Mouse (Mus musculus) activated CD4-positive, CD25-positive, alpha-beta regulatory T cell, adult 4 months (primary cell): Measurements from ENCODE around the gene Miga2. TPM values are rescaled to one million over a fixed set of nuclear protein-coding genes. Genes with fewer than 3 reads are reported as not detected.
"Not testable (repeated sequence)": the region's sequence is repeated elsewhere in the genome, so short reads cannot be mapped to it uniquely, and the experiment has no call there.

Experiments
- ATAC-seq: one replicate; pipeline ENCODE4 v1.8.0; 2017
- polyA plus RNA-seq, 2 experiments: library from polyadenylated mRNA; unstranded; fragments of 100-300 nt; shearing (Covaris generic); gene quantifications; one replicate each; pipeline ENCODE4 v1.2.1; 2017

The Miga2 gene
- polyA plus RNA-seq, 2 experiments from 2014 or later, result 1.3 to 7.4 TPM

DNA sequence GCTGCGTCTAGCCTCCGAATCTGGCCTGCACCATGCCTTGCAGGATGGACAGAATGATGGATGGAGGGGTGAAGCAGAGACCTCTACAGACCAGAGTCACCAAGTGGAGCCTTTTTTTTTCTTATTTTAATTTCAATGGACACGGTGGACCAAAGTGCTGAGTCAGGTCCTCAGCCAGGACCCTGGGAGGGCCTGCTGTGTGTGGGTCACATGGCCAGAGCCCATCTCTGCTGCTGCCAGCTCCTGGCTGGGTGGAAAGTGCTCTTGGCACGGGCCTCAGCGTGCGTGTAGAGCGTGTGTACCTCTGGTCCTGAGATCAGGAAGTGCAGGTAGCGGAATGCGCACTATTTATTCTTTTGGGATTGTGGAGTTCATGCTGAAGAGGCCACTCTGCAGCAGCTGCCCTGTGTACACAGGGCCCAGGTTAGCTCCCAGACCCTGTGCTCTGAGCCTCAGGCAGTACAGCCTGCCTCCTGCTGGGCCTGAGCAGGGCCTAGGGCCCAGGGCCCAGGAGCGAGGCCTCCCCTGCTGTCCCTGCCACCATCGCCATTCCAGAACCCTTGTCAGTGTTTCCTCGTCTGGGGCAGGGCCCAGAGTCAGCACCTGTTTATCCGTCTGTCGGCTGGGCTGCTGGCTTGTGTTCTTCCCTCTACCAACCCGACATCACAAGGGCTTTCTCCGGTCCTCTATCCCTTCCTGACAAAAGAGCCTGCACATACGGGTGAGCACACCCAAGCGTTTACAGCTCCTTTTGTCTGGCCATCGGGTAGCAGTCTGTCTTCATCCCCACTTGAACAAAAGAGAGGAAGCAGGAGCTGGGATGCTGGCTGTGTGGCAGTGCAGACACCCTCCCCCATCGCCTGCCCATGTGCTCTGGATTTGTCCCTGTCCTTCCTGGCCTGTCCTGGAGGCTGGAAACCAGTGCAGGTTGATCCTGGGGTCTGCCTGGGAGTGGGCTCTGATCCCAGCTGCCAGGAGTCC is 35.4 kb downstream of the Miga2 start:
- no peak for ATAC-seq

DNA sequence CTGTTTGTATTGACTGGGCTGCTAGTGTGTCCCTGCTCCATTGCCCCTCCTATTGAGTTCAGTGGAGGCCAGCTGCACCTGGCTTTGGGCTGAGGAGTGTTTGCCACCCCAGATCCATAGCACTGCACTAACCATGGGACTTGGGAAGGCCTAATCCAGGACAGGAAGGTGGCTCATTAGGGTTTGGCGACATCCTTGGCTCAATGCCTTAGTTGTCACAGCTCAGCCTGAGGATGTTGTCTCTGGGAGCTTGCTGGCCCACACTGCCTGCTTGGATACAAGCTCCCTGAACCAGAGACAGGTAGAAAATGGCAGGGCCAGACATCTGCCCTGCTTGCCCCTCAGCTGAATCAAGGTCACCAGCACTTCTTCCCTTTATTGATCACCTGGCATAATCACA is 37.5 kb downstream of the Miga2 start:
- no peak for ATAC-seq

DNA sequence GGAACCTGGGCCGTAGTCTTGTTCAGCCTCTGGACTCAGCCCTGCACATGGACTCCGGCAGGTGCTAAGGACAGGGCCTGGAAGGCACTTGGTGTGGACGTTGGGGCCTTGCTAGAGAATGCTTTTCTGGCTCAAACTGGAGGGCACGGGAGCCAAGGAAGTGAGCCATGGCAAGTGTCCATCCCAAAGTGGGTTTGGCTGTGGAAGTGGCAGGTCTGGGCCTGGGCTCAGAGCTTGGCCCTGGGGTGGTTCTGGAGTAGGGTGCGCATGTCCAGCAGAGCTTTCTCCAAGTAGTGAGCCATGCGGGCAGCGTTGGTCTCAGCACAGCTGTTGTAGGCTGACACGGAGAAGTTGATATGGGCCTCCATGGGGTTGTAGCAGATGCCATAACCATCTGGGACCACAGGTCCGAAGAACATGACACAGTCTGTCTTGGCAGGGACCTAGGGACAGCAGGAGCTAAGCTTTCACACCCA is 38.4 kb downstream of the Miga2 start:
- no peak for ATAC-seq

DNA sequence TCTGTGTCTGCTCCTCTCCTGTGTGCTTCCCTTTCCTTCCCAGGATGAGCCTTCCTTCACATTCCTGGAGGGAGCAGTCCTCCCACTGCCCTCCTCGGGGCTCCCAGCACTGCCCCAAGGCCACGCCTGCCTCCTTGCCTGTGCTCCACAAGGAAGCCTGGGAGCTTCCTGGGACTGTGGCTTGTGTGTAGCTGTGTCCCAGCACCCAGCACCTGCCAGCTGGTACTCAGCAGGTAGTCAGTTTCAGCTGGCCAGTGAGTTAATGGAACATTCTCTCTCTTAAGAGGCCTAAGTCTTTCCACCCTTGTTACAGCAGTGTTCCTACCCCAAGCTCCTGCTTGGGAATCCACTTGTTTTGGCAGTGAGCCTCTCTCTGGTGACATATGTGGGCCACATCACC is 38.8 kb downstream of the Miga2 start:
- ATAC-seq, result no peak

DNA sequence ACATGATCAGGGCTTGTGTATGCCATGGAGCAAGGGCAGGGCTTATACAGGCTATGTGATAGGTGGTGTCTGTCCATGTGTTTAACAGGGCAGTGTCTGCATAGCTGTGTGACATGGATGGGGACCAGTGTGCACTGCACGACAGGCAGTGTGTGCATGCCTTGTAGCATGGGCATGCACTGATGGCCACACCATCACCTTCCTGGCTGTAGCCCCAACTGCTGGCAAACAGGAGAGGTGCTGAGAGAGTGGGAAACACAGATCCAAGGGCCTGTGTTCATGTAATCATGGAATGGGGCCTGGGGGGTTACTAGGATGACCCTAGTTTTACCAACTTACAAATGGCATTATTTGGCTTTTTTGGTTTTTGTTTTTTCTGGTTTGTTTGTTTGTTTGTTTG is 39.8 kb downstream of the Miga2 start:
- no peak for ATAC-seq

DNA sequence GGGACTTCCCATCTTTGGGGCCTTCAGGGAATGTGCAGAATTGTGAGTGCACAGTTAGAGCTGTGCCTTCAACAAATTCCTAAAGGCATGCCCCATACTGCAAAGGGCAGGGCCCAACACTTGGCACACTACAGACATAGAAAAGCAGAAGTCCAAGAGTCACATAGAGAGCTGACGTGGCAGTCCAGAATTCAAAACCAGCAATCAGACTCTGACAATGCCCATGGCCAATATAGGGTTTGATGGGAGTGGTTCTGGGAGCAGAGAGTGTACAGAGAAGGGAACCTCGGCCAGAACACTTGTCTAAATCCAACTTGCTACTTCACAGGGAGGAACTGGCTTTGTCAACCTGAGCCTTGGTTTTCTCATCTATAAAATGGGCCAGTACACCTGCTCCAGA is 43.2 kb downstream of the Miga2 start:
- ATAC-seq, result no peak

DNA sequence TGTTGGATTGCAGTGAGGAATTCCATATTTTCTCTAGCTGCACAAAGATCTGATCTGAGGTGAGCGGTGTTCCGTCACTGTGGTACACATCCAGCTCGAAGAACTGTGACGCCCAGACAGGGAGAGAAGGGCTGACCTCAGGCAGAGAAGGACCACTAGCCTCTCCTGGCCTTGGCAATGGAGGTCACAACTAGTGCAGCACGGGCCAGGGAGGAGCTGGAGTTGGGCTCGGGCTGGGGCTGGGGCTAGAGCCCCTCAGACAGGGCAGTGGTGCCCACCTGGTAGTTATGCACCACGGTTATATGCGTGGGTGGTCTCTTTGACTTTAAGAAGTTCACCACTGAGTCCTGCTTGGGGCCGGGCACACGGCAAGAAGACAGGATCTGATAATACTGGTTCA is 43.7 kb downstream of the Miga2 start:
- no peak for ATAC-seq

DNA sequence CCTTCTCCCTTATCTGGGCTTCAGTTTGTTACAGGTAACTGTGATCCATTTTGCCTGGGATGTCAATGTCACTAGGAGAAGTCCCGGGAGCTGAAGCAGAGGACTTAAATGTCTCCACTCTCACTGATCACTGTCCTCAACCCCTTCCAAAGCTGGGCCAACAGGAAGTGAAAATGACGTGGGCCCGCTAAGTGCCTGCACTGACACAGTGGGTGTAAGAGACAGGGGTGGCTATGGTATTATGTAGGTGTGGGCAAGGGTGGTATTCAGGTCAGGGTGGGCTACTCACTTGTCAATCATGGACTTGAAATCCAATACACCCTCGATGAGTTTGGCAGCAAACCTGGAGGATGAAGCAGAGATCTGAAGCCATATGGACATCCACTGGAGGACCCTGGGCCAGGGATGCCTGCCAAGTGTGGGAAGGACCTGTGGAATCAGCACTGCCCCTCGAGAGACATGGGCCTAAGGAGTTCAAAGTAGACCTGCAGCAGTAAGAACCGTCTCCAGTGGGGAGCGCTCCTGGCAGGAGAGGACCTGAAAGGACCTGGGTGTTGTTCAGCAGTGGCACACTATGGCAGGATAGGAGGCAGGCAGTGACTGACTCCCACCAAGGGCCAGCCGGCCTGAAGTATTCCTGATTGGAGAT is 44.5 kb downstream of the Miga2 start:
- ATAC-seq, result no peak

DNA sequence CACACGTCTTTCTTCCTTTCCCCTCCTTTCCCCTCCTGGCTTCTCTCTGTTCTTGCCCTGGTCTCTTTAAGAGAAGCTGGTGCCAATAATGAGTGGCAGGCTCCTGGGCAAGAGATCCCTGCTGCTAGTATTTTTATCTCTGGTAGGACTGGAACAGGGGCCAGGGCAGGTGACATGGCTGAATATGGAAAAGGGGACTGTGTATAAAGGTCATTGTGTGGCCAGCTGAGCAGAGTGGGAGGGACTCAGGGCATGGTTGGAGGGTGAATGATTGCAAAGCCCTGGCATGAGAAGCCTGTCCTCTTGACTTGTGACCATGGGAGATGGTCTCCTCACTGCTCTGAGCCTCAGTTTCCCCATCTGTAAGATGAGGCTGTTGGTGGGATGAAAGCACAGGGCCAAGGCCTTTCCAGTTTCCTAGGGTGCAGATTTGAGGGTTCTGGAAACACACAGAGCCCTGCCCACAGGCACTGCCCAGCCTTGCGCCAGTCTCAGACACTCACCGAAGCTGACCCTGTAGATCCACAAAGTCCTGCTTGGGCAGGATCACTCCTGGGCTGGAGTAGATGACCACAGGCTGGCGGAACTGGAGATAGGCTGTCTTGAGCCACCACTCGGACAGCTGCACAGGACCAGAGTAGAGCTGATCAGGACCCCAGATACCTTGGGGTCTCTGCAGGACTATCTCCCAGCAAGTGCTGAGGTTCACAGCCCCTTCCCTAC is 45.6 kb downstream of the Miga2 start:
- no peak for ATAC-seq

DNA sequence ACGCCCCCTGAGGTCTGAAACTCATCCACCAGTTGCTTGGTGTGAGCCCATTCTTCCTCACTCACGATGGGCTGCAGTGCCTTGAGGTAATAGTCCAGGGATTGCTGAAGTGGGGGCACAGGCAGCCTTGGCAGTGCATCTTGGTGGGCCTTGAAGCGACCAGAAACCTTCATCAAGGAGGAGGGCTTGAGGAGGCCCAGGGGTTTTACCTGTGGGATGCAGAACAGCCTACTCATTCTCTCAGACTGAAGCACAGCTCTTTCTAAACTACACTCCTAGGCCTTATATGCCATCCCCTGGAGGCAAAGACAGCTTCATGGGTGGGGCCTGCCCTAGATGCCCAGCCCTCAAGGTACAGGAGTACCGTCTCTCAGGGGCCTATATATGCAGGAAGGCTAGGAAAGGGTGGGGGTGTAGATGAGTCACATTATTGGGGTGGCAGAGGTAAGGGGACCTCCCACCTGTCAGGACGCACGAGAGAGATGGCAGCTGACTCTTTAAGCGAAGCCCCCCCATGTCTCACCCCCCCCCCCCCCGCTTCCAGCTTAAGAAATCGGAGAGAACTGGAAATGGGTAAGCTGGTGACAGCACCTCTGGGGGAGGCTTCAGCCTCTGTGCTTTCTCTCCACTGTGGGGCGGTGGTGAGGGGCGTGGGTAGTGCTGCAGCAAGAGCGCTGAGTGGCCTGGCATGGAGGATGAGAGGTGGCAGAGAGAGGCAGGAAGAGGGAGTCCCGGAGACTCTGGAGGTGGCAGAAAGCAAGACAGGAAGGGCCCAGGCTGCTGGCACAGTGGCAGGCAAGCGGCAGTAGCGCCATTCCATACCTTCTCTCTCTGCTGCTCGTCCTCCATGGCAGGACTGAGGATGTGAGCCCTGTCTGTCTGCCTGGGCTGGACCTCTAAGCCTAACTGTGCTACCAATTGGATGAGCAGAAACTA is 49.3 kb downstream of the Miga2 start:
- no peak for ATAC-seq

DNA sequence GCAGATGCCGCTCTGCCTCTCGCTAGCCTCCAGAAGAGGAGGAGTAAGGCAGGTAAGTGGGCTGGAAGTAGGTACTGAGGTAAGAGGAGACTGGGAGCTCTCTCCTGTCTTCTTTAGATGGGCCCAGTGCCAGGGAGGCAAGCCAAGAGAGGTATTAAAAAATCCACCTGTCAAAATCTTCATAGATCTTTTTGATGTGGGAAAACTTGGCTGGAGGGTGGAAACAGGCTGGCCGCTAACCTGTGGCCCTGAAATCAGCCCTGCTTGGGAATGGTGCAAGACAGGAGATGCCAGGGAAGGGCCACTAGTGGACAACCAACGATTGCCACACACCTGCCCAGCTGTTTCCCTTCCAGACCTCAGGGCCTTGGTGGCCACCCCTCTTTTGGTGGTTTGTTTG is 50.1 kb downstream of the Miga2 start:
- ATAC-seq, result no peak

DNA sequence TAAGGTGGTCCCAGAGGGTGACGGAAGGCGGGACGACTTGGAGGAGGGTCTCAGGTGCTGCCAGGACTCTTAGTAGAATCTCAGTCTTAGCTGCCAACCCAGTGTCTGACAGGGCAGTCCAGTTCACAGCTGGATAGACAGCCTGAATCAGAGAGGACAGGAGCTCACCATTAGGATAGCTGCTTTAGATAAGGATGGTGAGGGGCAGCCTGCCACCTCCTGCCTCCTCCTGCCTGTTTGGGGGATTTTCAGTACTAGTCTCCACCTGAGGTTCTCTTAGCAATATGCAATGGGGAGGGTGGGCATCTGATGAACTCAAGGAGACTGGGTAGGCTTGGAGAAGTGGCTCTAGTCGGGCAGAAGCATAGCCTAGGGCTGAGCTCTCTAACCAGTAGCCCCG is 50.6 kb downstream of the Miga2 start:
- ATAC-seq, result no peak

DNA sequence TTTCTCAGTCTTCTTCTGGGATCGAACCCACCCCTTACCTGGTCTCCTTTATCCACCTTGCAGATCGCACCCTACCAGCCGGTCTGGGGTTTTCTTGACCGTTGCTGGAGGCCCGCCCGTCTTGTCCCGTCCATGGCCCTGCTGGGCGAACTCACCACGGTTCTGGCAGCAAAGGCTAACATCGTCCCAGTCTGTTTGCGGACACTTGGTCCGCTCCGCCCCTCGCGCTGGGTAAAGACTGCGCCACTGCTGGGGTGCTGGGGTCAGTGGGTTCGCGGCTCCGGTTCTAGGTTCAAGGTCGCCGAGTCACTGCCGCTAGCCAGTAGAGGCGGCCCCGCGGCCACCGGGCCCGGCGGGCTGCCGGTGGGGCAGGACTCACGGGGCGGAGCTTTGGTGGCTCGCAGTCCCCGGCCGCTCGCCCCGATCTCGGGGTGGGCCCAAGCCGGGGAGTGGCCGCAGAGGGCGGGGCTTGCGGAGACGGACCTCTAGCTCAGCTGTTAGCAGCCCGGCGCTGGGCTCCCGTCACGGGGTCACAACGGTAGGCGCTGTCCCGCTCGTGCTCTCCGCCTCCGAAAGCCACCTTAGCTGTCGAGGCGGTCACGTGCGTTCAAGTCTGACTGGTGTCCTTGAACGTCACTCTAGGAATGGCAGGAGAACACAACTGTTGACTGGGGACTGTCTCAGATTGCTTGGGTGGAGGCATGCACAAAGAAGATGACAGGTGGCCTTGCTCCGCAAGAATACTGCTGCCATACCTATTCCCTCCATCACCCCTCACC is 51.3 kb downstream of the Miga2 start, which contains the start of gene Crat:
Crat (minus strand) TSS at position 657 of the 779 bp plus-strand sequence.
- peak; percentile 71 for ATAC-seq

DNA sequence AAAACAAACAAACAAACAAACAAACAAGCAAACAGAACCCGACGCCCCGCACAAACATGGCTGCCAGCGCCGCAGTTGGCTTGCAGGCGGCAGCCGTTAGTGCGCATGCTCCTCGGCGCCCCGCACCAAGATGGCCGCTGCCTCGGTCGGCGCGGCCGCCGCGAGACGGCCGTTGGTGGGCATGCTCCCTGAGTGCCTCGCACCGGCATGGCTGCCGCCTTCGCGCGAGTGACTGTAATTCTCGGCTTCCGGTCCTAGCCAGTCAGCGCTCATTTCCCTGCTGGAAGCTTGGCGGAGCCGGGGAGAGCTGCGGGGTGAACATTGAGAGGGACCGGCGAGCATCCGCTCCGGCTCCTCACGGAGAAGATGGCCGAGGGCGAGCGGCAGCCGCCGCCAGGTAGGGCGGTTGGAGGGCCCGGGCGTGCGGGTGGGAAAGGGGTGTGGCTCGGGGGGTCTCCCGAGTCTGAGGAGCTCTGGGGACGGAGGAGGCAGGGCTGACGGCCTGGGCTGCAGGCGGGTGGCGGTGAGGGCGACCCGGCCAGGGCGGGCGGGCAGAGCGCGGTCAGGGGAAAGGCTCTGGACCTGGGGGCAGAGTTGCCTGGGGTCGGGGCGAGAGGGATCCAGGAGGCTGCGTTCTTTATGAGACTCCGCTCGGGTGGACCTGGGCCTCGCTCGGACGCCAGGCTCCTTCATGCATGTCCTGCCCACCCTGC is 52.1 kb downstream of the Miga2 start, which contains the start of gene Ptpa:
Ptpa (plus strand) TSS at position 104 of the 713 bp plus-strand sequence.
- peak; percentile 79 for ATAC-seq

DNA sequence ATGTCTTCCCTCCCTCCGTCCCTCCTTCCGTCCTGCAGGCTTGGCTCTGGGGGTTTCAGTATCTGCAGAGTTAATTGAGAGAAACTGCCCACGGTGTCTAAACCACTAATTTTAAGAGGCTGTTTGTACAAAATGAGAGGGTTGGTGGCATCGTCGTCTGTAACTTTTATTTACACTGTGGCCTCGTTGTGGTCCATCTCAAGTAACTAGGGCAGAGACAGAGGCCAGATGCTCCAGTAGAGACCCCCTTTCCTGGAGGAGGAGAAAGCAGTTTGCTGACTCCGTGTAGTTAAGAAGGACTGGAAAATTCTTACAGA is 52.6 kb downstream of the Miga2 start:
- no peak for ATAC-seq

DNA sequence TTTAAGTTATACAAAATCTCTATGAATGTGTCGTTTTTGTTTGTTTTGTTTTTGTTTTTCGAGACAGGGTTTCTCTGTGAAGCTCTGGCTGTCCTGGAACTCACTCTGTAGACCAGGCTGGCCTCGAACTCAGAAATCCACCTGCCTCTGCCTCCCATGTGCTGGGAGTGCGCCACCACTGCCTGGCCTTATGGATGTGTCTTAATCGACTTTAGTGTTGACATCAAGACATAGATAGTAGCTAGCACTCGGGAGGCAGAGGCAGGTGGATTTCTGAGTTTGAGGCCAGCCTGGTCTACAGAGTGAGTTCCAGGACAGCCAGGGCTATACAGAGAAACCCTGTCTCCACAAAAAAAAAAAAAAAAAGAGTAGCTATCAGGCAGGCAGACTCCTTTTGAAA is 53.1 kb downstream of the Miga2 start:
- not testable (repeated sequence) for ATAC-seq

DNA sequence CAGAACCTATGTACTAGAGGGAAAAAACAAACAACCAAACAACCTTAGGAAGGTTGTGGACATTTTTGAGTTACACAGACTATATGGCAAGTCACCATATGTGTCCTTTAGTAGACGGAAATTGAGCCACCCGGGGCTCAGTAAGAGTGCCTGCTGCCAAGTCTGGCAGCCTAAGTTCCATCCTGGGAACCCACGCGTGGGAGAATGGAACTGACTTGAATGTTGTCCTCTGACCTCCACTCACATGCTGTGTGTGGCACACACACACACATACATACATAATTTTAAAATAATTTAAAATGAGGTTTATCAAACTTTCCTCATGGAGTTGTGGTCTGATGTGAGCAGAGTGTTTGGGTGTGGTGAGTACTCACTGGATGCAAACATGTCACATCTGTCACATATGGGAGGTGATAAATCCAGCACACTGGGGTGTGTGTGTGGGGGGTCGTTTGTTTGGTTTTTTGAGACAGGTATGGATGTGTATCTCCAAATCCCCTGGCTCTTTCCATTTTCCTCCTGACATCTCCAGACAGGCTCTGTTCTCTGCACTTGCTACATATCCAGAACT is 53.6 kb downstream of the Miga2 start:
- ATAC-seq, result no peak

DNA sequence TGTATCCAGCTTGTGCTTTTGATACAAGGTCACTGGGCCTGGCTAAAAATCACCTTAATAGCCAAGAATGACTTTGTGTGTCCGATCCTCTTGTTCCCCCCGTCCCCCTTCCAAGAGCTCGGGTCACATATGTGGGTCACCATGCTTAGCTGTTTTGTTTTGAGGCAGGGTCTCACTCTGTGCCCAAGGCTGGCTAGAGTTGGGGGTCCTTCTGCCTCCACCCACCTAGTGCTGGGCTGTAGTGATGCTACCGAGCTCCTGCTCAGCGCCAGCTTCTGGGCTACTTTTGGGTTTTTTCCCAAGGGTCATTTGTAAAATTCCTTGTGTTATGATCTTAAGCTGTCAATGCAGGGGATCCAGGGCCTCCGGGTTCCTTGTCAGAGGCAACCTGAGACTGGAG is 54.2 kb downstream of the Miga2 start:
- no peak for ATAC-seq

DNA sequence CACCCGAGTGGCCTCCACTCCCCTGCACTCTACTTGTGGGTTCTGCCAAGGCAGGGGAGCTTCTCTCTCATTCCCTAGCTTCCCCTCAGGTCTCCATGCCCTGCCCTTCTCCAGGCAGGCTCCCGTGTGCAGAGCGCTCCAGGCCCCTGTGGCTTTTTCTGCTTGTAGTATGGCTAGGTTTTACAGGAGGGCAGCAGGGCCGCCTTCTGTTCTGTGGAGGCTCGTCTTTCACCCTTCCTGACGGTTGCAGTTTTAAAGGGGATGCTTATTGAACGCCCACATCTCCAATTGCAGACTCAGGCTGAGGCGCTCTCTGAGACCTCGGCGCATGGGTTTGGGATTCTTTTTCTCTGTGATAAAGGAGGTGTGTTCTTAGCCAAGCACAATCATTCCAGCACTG is 55.1 kb downstream of the Miga2 start:
- no peak for ATAC-seq

DNA sequence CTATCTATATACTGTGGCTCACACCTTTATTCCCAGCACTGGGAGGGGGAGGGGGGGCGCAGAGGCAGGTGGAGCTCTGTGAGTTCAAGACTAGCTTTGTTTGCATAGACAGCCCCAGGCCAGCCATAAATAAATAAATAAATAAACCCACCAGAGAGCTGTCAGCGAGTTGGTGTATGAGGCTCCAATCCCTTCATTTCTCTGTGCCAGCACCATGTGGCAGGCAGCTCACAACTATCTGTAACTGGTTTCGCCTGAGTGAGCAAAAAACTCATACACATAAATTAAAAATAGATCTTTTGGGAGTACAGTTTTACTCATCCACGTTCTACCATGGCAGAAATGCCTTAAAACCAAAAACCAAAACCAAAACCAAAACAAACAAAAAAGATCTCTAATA is 57.4 kb downstream of the Miga2 start:
- no peak for ATAC-seq
